In genomic region chr16:89868502-89868901, GRCm38 (mm10) we compare ENCODE assay signal across 31 mouse cellular contexts.
"Had no signal": no experiment of that assay in that cellular context is flagged by ENCODE, and none has a peak within 500 bp of the region (broad histone marks: within the 10 kb centered on the region; RNA-seq: fewer than 3 reads in every experiment).

No protein-coding gene starts in this region.

- ATAC-seq: liver, embryonic 12.5 days; liver, postnatal 0 days; lung, postnatal 0 days; midbrain, embryonic 13.5 days; midbrain, embryonic 15.5 days; midbrain, embryonic 16.5 days had no signal

- H3K9ac ChIP-seq: limb, embryonic 12.5 days; limb, embryonic 13.5 days; limb, embryonic 15.5 days; liver, embryonic 12.5 days; liver, embryonic 13.5 days; liver, embryonic 14.5 days; liver, embryonic 15.5 days; liver, postnatal 0 days; lung, embryonic 14.5 days; lung, embryonic 15.5 days; midbrain, embryonic 12.5 days; midbrain, embryonic 13.5 days; midbrain, embryonic 15.5 days had no signal

- H3K9me3 ChIP-seq: limb, embryonic 10.5 days; limb, embryonic 12.5 days; limb, embryonic 13.5 days; limb, embryonic 15.5 days; liver, embryonic 12.5 days; liver, embryonic 13.5 days; liver, embryonic 15.5 days; lung, embryonic 15.5 days; midbrain, embryonic 12.5 days; midbrain, embryonic 13.5 days; midbrain, embryonic 15.5 days had no signal

- H3K4me2 ChIP-seq: limb, embryonic 12.5 days; limb, embryonic 13.5 days; limb, embryonic 15.5 days; liver, embryonic 11.5 days; liver, embryonic 12.5 days; liver, embryonic 13.5 days; liver, embryonic 15.5 days; lung, embryonic 14.5 days; lung, embryonic 15.5 days; midbrain, embryonic 11.5 days; midbrain, embryonic 12.5 days; midbrain, embryonic 13.5 days; midbrain, embryonic 15.5 days had no signal

- H3K27me3 ChIP-seq: limb, embryonic 12.5 days; limb, embryonic 13.5 days; limb, embryonic 15.5 days; liver, embryonic 12.5 days; liver, embryonic 13.5 days; liver, embryonic 15.5 days; lung, embryonic 15.5 days; megakaryocyte, embryonic 14.5 days; midbrain, embryonic 12.5 days; midbrain, embryonic 15.5 days had no signal

- DNase-seq: left cerebral cortex, postnatal 4 days; liver; liver, embryonic 13.5 days; liver, postnatal 0 days; lung, adult 18-20 months; lung, adult 2 months; lung, embryonic 14.5 days; lung, postnatal 10 days; lung, postnatal 14 days; lung, postnatal 36 days; lung, postnatal 4 days; midbrain, embryonic 14.5 days had no signal

- H3K36me3 ChIP-seq: liver, embryonic 15.5 days; lung, embryonic 15.5 days; midbrain, embryonic 15.5 days had no signal

- H3K27ac ChIP-seq: limb, embryonic 10.5 days; limb, embryonic 12.5 days; limb, embryonic 13.5 days; limb, embryonic 15.5 days; liver, embryonic 12.5 days; liver, embryonic 13.5 days; liver, embryonic 14.5 days; liver, embryonic 15.5 days; lung, embryonic 15.5 days; macrophage; midbrain, embryonic 10.5 days; midbrain, embryonic 12.5 days; midbrain, embryonic 13.5 days; midbrain, embryonic 15.5 days had no signal

- H3K4me3 ChIP-seq: limb, embryonic 10.5 days; limb, embryonic 12.5 days; limb, embryonic 13.5 days; limb, embryonic 15.5 days; liver, embryonic 12.5 days; liver, embryonic 13.5 days; liver, embryonic 15.5 days; lung, embryonic 15.5 days; megakaryocyte, embryonic 14.5 days; midbrain, embryonic 10.5 days; midbrain, embryonic 12.5 days; midbrain, embryonic 13.5 days; midbrain, embryonic 15.5 days; myocyte had no signal
